Mouse (Mus musculus): ENCODE measurements around the gene Gpr6.

Gpr6 gene

DNA sequence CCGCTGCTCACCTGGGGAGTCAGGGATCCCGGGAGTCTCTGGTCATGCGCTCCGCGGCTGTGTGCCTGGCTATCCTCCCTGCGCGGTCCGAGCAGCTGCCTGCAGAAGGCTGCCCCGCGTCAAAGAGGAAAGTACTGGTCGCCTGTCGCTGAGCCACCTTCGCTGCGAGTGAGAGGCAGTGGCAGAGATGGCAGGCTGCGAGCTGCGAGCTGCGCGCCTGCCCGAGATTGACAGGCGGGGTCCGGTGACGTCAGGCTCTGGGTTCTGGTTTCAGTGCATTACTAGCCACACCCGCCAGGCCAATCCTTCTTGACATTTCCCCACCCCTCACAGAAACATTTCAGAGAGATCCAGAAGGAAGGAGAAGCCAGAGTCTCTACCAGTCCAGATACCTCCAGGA is at the start of gene Gpr6:
Gpr6 (minus strand) TSS at position 170 of the 400 bp plus-strand sequence.
- no peak for DNase-seq (ENCODE audit: low spot score)

- no peak for DNase-seq (ENCODE audit: low spot score)
Observed at GRCm38 (mm10) chr10:41100060-41100459, 28.0 kb upstream of the Gpr6 start.

DNA sequence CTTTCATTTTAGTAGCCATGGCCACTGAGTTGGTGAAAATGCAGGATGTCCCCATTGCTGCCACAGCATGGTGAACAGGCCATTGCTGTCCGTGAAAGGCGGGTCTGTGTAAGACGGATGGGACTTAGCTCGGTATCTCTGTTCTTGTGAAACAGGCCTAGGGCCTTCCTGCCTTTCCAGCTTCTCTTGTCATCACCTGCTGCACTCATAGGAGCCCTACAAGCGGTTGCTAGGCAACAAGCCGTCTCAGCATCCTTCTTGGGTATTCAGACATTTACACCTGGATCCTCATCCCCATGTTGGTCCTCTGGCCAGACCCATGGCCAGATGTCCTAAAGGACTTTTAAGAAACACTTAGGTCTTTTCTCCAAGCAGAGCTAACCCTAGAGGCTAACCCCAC is 26.1 kb upstream of the Gpr6 start:
- DNase-seq (ENCODE audit: low spot score), result no peak

GRCm38 (mm10) chr10:41088852-41089251 is 16.8 kb upstream of the Gpr6 start:
- no peak for DNase-seq (ENCODE audit: low spot score)

GRCm38 (mm10) chr10:41071696-41072095 is 389 bp downstream of the Gpr6 start:
- no peak for DNase-seq (ENCODE audit: low spot score)

DNA sequence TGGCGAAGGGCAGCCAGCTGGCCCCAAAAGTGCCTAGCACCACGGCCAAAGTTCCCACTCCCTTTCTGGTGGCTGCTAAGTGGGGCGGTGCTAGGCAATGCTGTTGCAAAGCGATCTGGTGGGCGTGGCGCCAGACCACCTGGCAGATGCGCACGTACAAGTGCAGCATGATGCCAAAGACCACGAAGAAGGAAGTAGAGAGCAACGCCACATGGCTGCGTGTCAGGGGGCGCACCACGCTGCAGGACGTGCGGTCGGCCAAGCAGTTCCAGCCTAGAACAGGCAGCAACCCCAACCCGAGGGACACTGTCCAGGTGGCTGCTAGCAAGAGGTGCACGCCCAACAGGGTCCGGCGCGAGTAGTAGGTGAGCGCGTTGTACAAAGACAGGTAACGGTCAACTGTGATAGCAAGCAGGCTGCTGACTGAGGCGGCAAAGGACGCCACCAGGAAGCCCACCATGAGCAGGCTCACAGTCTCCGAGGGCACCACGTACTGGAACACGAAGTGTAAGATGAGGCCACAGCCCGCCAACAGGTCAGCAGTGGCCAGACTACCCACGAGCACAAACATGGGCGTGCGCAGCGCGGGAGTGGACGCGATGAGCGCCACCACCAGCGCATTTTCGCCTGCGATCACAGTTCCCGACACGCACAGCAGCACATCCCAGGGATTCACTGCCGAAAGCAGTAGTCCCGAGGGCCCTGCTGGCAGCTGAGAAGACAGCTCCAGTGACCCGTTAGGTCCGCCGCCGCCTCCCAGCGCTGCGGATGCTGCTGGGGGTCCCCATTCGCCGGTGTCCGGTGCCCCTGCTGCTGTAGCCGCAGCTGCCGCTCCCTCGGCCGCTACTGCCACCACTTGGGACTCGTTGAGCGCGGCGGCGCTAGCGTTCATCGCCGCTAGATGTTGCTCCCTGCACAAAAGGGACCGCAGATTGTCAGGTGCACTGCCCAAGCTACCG is 1.1 kb downstream of the Gpr6 start:
- DNase-seq (ENCODE audit: low spot score), result no peak

- no peak for DNase-seq (ENCODE audit: low spot score)
Observed at GRCm38 (mm10) chr10:41060250-41060831, 11.7 kb downstream of the Gpr6 start.

DNA sequence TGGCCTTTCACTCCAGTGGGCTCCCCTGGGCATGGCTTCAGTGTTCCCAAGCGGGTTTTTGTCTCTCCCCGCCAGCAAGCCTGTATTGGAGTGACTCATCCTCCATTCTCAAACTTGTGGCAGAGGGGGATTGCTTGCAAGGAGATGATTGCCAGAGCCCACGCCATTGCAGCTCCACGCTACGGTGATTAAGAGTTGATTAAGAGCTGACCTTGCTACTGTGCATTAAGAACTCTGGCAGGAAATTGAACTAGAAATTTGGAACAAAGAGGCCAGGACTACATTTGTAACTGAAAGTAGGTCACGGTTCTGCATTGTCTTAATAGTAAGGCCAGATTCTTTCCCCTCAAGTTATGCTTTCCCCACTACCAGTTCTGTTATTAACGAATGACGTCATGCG is 16.5 kb downstream of the Gpr6 start:
- DNase-seq (ENCODE audit: low spot score), result no peak

- DNase-seq (ENCODE audit: low spot score), result no peak
Observed at GRCm38 (mm10) chr10:41054005-41054404, 18.1 kb downstream of the Gpr6 start.

GRCm38 (mm10) chr10:41042272-41042671 is 29.8 kb downstream of the Gpr6 start:
- DNase-seq (ENCODE audit: low spot score), result no peak

GRCm38 (mm10) chr10:41041478-41041877 is 30.6 kb downstream of the Gpr6 start:
- no peak for DNase-seq (ENCODE audit: low spot score)

DNA sequence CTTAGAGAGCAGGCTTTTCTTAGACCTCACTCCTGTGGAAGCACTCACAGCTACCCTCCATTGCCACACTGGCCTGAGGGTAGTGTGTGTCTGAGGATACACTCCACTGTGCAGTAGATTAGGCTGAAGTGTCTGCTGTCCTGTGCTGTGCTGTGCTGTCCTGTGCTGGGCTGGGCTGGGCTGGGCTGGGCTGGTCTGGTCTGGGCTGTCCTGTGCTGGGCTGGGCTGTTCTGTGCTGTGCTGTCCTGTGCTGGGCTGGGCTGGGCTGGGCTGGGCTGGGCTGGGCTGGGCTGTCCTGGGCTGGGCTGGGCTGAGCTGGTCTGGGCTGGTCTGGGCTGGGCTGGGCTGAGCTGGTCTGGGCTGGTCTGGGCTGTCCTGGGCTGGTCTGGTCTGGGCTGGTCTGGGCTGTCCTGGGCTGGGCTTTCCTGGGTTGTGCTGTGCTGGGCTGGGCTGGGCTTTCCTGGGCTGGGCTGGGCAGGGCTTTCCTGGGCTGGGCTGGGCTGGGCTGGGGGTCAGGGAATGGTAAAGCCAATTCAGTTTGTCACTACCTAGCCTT is 31.5 kb downstream of the Gpr6 start:
- no peak for DNase-seq (ENCODE audit: low spot score)

DNA sequence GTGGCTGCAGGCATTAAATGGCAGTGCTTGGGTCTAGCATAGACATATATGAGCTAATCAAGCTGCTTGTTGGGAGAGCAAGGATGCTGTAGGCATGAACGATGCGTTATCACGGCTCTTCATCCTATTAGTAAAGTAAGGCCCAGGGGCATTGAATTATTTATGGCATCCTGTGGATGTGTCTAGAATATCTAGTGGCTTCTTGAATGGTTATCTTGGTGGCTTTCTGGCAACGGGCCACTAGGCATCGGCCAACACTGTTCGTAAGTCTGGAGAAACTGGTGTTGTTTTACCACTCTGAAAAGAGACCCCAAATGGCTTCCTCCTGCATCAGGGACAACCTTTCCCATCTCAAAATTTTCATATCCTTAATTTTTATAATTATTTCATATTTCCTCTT is 33.6 kb downstream of the Gpr6 start:
- DNase-seq (ENCODE audit: low spot score), result no peak

DNA sequence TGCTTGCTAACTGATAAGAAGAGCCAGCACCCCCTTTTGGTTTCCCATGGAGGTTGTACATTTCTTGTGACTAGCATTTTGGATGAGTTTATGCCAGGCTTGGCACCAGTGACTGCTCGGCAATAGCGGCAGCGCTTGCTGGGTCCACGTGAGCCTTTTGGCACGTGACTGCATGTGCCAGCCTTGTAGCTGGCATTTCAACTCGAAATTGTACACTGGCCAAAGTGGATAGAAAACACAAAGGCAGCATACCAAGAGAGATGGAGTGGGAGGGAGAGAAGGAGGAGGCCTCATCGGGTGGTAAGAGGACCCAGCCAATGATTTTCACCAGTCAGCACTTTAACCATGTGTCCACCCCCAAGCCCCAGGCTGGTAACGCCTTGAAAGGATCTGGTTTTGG is 34.4 kb downstream of the Gpr6 start:
- DNase-seq (ENCODE audit: low spot score), result peak; percentile 39

- no peak for DNase-seq (ENCODE audit: low spot score)
Observed at GRCm38 (mm10) chr10:41032811-41033210, 39.3 kb downstream of the Gpr6 start.

DNA sequence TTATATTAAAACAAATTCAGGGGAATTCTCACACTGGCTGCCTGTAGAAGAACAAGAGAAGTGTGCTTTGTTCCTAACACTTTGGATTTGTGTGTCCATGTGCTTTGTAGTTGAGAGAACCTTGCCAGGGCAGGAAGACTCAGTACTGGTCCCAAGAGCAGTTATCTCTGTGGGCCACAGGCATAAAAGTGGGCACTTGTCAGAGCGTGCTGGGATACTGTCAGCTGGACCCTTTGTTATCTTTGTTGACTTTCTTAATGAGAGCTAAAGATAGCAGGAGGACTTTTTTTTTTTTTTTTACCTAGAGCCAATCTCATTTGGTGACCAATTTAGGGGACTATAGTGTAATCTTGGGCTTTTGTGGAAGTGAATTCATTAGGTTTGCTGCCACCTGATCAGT is 47.2 kb downstream of the Gpr6 start:
- no peak for DNase-seq (ENCODE audit: low spot score)

DNA sequence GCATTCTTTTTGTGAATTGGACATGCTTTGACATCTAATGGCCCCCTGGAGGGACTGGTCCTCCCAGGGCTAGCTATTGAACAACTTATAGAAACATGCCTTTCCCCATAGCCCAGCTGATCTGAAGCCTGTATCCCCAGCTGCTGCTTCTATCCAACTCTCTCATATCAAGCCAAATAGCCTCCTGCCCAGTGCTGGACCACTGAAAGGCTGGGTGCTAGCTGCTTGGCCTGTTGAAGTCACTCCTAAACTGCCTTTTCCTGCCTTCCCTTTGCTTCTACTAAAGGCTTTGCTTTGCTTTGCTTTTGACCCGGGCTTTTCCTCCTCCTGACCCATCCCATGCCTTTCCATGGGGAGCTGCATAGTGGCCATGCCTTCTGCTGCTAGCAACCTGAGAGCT is 47.7 kb downstream of the Gpr6 start:
- DNase-seq (ENCODE audit: low spot score), result no peak

GRCm38 (mm10) chr10:41022226-41022625 is 49.9 kb downstream of the Gpr6 start:
- no peak for DNase-seq (ENCODE audit: low spot score)
